Mouse (Mus musculus): ENCODE measurements around the gene Tuba1b. TPM values are rescaled to one million over a fixed set of nuclear protein-coding genes. Genes with fewer than 3 reads are reported as not detected.

The Tuba1b gene
- 244 TPM for total RNA-seq (2023)

GRCm38 (mm10) chr15:98934217-98934839 lies at the start of gene Tuba1b:
Tuba1b (minus strand) TSS chr15:98934565.

GRCm38 (mm10) chr15:98953401-98954356 lies 19.3 kb upstream of the Tuba1b start, which contains the start of the genes Gm49450 and Tuba1a:
Gm49450 (minus strand) TSS chr15:98953551.
Tuba1a (minus strand) TSS chr15:98953703.

GRCm38 (mm10) chr15:98917538-98918498 lies 16.5 kb downstream of the Tuba1b start, which contains the start of gene Lmbr1l:
Lmbr1l (minus strand) TSS chr15:98918231.

GRCm38 (mm10) chr15:98897928-98898800 lies 36.2 kb downstream of the Tuba1b start, which contains the start of gene Dhh:
Dhh (minus strand) TSS chr15:98898540.

GRCm38 (mm10) chr15:98893940-98894745 lies 40.2 kb downstream of the Tuba1b start, which contains the start of gene Rhebl1:
Rhebl1 (minus strand) TSS chr15:98894540.

Other genes starting within 250 kb of the Tuba1b start
- not detected for gene Ccdc65, start 226.4 kb downstream of the Tuba1b start, total RNA-seq (2023)
- 2.5 TPM for gene Fkbp11, start 206.4 kb downstream of the Tuba1b start, total RNA-seq (2023)
- 94.4 TPM for gene Arf3, start 171.4 kb downstream of the Tuba1b start, total RNA-seq (2023)
- 0.77 TPM for gene Wnt10b, start 156.4 kb downstream of the Tuba1b start, total RNA-seq (2023)
- gene Wnt1, start 144.7 kb downstream of the Tuba1b start, total RNA-seq (2023), result not detected
- gene Ddn, start 125.1 kb downstream of the Tuba1b start, total RNA-seq (2023), result 0.21 TPM
- gene Prkag1, start 103.0 kb downstream of the Tuba1b start, total RNA-seq (2023), result 117 TPM
- gene Kmt2d, start 63.4 kb downstream of the Tuba1b start, total RNA-seq (2023), result 266 TPM
- gene Rhebl1, start 40.0 kb downstream of the Tuba1b start, total RNA-seq (2023), result 20.7 TPM
- 1.1 TPM for gene Dhh, start 36.0 kb downstream of the Tuba1b start, total RNA-seq (2023)
- 293 TPM for gene Lmbr1l, start 16.3 kb downstream of the Tuba1b start, total RNA-seq (2023)
- not detected for gene Gm49450, start 19.0 kb upstream of the Tuba1b start, total RNA-seq (2023)
- 270 TPM for gene Tuba1a, start 19.1 kb upstream of the Tuba1b start, total RNA-seq (2023)
- 95.3 TPM for gene Tuba1c, start 95.3 kb upstream of the Tuba1b start, total RNA-seq (2023)
- not detected for gene Prph, start 120.6 kb upstream of the Tuba1b start, total RNA-seq (2023)
- gene Troap, start 140.0 kb upstream of the Tuba1b start, total RNA-seq (2023), result 0.31 TPM
- gene C1ql4, start 153.3 kb upstream of the Tuba1b start, total RNA-seq (2023), result not detected
- not detected for gene Dnajc22, start 158.6 kb upstream of the Tuba1b start, total RNA-seq (2023)
- gene Spats2, start 191.4 kb upstream of the Tuba1b start, total RNA-seq (2023), result not detected